Mouse (Mus musculus): ENCODE measurements at regions not wholly inside any gene's neighbourhood (a gene's known extent, or its start where the extent isn't known, plus 50 kb on each side); places are given as distances from the start of the nearest gene placed in this dataset.

- no peak for DNase-seq
Observed at GRCm38 (mm10) chr6:143287322-143287721, 120.3 kb downstream of the Etnk1 start.

- no peak for DNase-seq
Observed at GRCm38 (mm10) chr6:143288491-143289130, 121.6 kb downstream of the Etnk1 start.

- DNase-seq, result no peak
Observed at GRCm38 (mm10) chr6:143293648-143294047, 126.6 kb downstream of the Etnk1 start.

- no peak for DNase-seq
Observed at GRCm38 (mm10) chr6:143298391-143298790, 131.4 kb downstream of the Etnk1 start.

GRCm38 (mm10) chr6:143301414-143301813 lies 134.4 kb downstream of the Etnk1 start:
- no peak for DNase-seq

GRCm38 (mm10) chr6:143307327-143307726 lies 140.3 kb downstream of the Etnk1 start:
- DNase-seq, result peak; percentile 35

- DNase-seq, result peak; percentile 9
Observed at GRCm38 (mm10) chr6:143315859-143316258, 148.8 kb downstream of the Etnk1 start.

GRCm38 (mm10) chr6:143320426-143320825 lies 153.4 kb downstream of the Etnk1 start:
- DNase-seq, result no peak

- DNase-seq, result no peak
Observed at GRCm38 (mm10) chr6:143324636-143325035, 157.6 kb downstream of the Etnk1 start.

GRCm38 (mm10) chr6:143326956-143327722 lies 160.1 kb downstream of the Etnk1 start:
- no peak for DNase-seq

- no peak for DNase-seq
Observed at GRCm38 (mm10) chr6:143327788-143328187, 160.8 kb downstream of the Etnk1 start.

- DNase-seq, result no peak
Observed at GRCm38 (mm10) chr6:143328202-143328601, 161.2 kb downstream of the Etnk1 start.

- no peak for DNase-seq
Observed at GRCm38 (mm10) chr6:143329096-143329495, 162.1 kb downstream of the Etnk1 start.

GRCm38 (mm10) chr6:143333493-143333892 lies 166.5 kb downstream of the Etnk1 start:
- DNase-seq, result no peak

- DNase-seq, result no peak
Observed at GRCm38 (mm10) chr6:143336574-143336973, 169.6 kb downstream of the Etnk1 start.

GRCm38 (mm10) chr6:143349000-143349399 lies 182.0 kb downstream of the Etnk1 start:
- DNase-seq, result peak; percentile 18

- no peak for DNase-seq
Observed at GRCm38 (mm10) chr6:143359320-143360032, 192.5 kb downstream of the Etnk1 start.

- DNase-seq, result no peak
Observed at GRCm38 (mm10) chr6:143361149-143361725, 194.2 kb downstream of the Etnk1 start.

- DNase-seq, result no peak
Observed at GRCm38 (mm10) chr6:143361963-143362362, 194.9 kb downstream of the Etnk1 start.

- peak; percentile 5 for DNase-seq
Observed at GRCm38 (mm10) chr6:143365840-143366239, 198.8 kb downstream of the Etnk1 start.

- DNase-seq, result no peak
Observed at GRCm38 (mm10) chr6:143367804-143368203, 200.8 kb downstream of the Etnk1 start.

- DNase-seq, result no peak
Observed at GRCm38 (mm10) chr6:143368646-143369045, 201.6 kb downstream of the Etnk1 start.

- DNase-seq, result no peak
Observed at GRCm38 (mm10) chr6:143372487-143372886, 205.5 kb downstream of the Etnk1 start.

All from adrenal gland, adult 8-10 months (tissue).